Mouse (Mus musculus) right cerebral cortex, postnatal 25 days (tissue): ENCODE measurements around the gene Ltbp1.
A peak's percentile ranks its signal among the peaks of the same experiment; 100 is the strongest.

Experiments
- DNase-seq: peaks from one replicate; pipeline ENCODE4 v3.0.0; 2022

The Ltbp1 gene

DNA sequence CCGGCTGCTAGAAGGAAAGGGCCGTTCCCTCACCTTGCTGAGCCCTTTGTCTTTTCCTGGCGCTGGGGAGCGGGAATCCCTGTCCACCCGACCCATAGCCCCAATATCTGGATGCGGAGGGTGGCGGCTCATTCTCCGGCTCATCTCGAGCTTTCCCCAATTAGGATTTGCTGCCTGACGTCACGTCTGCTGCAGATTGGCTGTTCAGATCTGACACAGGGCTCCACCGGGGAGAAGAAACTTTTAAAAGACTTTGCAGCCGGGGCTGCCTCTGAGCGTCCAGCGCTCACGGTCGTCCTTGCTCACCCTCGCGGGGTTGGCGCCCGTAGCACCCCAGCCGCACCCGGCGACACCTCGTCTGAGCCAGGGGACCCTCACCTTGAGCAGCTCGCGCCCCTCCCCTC is at the start of gene Ltbp1:
Gene Ltbp1, plus strand, starts transcription at position 288 of the 404 bp plus-strand sequence.
- DNase-seq, result peak; percentile 54

DNA sequence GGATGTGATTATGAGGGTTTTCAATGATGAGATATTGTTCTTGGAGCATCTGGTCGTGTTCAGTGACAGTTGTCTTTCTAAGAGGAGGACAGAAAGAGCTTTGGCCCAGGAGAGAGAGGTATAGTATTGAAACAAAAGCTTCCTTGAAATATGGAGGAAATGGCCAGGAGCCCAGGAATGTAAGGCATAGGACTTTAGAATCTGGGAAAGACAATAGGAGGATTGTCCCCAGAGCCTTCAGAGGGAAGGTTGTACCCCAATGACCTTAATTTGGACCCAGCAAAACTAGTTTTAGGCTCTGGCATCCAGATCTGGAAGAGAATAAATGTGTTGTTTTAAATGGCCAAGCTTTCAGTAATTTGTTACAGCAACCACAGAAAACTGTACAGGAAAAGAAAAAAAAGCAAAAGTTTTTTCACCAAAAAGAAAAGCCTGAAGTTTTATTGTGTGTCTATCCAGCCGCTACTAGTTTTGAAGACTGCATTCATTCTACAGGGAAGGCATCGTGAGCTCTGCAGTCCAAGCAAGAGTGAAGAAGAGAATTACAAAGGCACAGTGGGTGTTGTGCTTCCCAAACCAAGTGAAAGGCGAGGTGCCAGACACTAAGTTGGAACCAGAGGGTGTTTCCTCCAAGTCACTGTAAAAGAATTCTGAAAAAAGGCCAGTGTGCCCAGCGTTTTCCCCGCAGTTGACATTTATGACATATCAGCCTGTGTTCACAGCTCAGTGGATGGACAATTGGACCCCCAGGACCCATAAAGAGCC is 45.7 kb upstream of the Ltbp1 start:
- no peak for DNase-seq

GRCm38 (mm10) chr17:74963222-74963621 is 42.1 kb upstream of the Ltbp1 start:
- no peak for DNase-seq

- no peak for DNase-seq
Measured at GRCm38 (mm10) chr17:74963861-74964260, 41.5 kb upstream of the Ltbp1 start.

DNA sequence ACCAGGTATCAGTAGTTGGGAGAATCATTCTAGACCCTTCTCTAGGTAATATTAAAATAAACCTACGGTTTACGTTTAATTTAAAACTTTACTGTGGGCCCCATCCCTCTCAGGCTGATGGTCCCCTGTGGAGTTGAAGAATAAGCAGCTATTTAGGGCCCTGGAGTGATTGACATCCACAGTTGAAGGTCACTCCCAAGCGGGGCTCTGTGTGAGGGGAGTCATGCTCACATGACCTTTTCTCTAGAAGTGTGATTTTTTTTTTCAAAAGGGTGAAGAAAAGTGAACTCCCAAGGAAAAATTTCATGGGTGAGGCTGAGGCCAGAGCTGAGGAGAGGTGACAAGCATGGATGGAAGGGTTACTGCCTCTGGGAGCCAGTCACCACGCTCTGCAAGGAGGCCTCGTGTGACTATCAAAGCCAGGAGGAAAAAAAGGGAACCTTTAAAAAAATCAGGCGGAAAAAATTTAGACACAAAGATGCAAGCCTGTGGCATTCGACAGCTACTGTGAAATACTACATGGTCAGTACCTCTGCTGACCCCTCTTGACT is 38.0 kb upstream of the Ltbp1 start:
- no peak for DNase-seq

DNA sequence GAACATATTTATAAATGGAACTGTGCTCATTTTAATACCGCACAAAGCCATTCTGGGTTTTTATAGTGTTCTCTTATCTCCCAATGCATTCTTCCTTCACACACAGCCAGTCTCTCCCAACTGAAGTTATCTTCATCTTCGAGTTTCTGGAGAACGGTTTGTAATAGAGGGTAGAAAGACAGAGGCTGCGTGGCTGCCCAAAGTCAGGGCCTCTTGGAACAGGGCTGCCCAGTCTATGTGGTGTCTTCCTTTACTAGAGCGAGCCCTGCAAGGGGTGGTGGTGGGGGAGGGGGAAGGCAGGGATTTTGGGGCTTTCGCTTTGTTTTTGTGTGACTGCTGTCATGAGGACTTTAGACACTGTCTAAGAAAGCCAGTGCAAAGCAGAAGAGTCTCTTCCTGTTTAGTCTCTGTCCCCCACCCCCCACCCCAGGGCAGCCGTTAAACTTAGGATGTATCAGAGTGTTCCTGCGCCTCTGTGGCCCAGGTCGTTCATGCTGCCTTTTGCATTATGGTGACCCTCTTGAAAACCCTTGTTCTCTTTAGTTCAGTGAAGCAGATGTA is 37.1 kb upstream of the Ltbp1 start:
- no peak for DNase-seq

GRCm38 (mm10) chr17:74968738-74969271 is 36.6 kb upstream of the Ltbp1 start:
- no peak for DNase-seq

GRCm38 (mm10) chr17:74975192-74975591 is 30.2 kb upstream of the Ltbp1 start:
- no peak for DNase-seq

DNA sequence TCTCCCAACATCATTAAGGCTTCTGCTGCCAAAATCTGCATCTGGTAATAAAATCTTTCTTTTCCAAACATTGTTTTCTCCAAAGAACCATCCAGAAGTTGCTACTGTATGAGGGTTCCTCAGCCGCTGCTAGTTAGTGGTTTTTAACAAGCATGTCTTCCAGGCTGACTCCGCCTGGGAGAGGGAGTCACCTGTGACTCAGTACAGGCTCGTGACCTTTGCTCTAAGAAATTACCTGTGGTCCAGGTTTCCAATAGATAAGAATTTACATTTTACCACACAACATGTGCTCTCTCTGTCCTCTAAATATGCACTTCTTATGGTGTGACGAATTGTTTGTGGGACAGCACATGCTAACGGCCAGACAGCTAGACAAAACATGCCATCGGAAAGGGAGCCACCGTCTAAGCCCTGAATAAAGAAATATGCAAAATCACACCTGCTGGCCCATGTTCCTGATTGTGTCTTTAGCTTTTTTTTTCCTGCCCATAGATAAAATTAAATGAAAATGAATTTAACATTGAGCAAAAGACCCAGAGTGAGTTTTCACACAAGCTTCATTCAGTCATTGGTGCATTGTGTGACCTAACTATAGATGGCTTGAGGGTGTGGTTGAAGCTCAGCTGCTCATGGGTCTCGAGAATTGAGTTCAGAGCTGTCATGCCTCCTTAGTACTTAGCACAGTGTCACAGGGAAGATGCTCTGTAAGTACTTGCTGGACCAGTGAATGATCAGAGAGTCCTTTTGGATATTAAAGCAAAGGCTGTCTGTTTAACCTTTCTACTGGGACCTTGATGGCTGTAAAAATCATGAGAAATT is 29.0 kb upstream of the Ltbp1 start:
- no peak for DNase-seq

- no peak for DNase-seq
Measured at GRCm38 (mm10) chr17:74979767-74980166, 25.6 kb upstream of the Ltbp1 start.

GRCm38 (mm10) chr17:74981703-74982102 is 23.7 kb upstream of the Ltbp1 start:
- no peak for DNase-seq

DNA sequence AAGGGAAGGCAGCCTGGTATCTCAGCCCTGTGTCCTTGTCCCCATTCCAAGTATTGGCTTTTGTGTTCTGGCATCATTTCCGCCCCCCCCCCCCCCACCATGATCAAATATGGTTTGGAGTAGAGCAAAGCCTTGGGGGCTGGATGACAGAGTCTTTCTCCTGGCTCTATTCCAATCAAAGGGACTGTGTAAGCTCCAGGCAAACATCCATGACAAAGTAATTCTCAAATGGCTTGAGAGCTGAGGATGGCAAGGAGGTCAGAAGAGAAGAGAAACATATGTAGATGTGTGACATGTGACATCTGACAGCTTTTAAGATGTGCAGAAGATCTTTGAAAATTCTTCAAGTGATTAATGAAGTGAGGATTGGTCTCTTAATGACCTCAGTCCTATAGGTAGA is 22.5 kb upstream of the Ltbp1 start:
- DNase-seq, result no peak

DNA sequence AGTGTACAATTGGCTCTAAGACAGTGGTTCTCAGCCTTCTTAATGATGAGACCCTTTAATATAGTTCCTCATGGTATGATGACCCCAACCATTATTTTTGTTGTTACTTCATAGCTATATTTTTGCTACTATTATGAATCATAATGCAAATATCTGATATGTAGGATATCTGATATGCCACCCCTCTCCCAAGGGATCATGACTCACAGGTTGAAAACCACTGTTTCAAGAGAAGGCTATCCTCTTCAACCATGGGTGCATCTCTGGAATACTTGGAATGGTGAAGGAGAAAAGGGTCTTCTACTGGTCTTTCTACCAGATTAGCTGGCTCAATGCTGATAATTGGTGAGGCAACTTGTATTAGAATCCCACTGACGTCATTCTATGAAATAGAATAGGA is 21.3 kb upstream of the Ltbp1 start:
- no peak for DNase-seq

DNA sequence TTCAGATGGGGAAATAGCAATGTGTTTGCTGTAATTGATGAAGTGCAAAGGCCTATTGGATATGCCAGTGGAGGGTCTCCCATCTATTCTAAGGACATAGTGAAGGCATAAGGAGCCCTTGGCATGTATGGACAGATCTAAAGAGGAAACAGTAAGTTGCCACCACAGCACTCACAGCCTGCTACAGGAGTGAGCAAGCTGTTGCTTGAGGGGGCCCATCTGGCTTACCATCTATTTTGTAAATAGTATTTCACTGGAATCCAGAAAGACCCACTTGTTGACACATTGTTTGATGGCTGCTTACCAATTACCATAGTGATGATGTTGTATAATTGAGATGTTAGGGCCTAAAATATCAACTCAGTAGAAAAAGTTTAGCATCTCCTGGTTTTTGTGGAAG is 20.7 kb upstream of the Ltbp1 start:
- no peak for DNase-seq

- no peak for DNase-seq
Measured at GRCm38 (mm10) chr17:74987067-74987466, 18.3 kb upstream of the Ltbp1 start.

- DNase-seq, result no peak
Measured at GRCm38 (mm10) chr17:74989691-74990090, 15.7 kb upstream of the Ltbp1 start.

DNA sequence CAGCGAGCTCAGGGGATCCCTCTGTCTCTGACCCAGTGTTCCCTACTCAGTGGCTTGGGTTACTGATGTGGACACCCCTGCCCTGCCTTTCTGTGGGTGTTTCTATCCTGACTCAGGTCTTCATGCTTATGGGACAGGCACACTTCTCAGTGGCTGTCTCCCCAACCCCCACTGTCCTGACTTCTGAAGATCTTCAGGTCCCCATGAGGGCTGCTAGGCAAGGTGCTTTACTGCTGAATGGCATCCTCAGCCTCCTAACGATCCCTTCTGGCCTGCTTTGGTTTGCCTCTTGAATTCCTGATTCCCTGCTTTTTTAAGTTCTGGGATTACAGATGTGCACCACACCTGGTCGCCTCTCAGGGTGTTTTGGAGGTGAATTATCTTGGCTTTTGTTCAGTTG is 14.8 kb upstream of the Ltbp1 start:
- DNase-seq, result no peak

GRCm38 (mm10) chr17:74993726-74994581 is 11.4 kb upstream of the Ltbp1 start:
- DNase-seq, result no peak

DNA sequence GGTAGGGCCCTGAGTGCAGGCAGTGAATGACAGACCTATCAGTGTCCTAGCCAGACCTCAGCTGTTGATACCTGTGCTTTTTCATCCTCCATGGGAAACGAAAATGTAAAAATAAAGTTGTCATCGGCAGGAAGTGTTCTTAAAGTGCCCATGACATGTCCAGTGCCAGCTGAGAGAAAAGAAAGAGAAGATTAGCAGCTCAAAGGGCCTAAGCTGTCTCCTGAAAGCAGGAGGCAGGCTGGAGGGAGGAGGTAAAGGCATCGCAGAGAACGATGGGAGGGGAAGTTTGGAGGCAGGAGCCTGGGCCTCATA is 10.8 kb upstream of the Ltbp1 start:
- DNase-seq, result no peak

DNA sequence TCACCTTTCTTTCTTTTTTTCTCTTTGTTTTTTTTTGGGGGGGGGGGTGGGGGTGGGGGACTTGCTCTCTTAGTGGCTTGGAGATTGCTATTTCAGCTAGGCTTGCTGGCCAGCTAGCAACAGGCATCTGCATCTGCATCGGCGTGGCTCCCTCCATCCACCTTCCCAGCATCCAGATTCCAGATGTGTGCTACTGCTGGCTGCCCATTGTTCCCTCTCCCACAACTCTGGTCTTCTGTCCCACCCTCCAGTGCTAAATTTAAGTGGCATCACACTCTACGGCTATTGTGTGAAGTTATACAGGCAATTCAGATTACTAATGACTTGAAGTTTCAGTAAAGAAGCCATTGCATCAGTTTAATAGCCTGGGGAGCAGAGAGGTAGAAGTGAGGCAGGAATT is 10.1 kb upstream of the Ltbp1 start:
- DNase-seq, result no peak

DNA sequence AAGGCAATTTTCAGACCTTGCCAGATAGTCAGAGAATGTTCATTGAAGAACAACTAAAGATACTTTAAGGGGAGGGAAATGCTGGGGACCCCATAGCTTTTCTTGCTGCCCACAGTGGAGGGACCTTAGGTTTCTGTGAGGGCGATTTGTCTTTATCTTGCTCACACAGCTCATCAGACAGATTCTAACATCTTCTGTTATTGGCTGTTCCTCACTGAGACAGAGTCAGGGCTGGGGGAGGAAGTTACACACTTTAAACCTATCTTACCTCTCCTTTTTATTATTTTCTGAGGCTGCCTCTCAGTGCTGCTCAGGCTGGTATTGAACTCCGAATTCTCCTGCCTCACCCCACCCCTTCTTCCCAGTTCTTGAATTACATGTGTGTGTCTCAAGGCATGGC is 5.3 kb upstream of the Ltbp1 start:
- DNase-seq, result no peak

- DNase-seq, result peak; percentile 61
Measured at GRCm38 (mm10) chr17:75004820-75005219, 548 bp upstream of the Ltbp1 start.
